Mouse (Mus musculus) stomach, embryonic 14.5 days (tissue): Measurements from ENCODE around the gene Borcs5. TPM values are rescaled to one million over a fixed set of nuclear protein-coding genes. Genes with fewer than 3 reads are reported as not detected.

Experiments
- ATAC-seq: fragments of 200-750 bp; cut with Nextera tagmentation; 2 replicates; pipeline ENCODE4 v1.8.0; 2017; ENCODE audit warnings: low read depth, moderate TSS enrichment; ENCODE audit not compliant: insufficient number of reproducible peaks, insufficient read depth, low FRiP score
- H3K27ac ChIP-seq: fragments of 300-500 bp; sonication (generic); 2 replicates; pipeline ENCODE4 v1.5.1; 2014; ENCODE audit warnings: mild to moderate bottlenecking, low read length, moderate library complexity, mixed read lengths
- H3K27me3 ChIP-seq: fragments of 300-500 bp; sonication (generic); 2 replicates; pipeline ENCODE4 v1.6.1; 2014; ENCODE audit warnings: low read length, control low read depth, mixed read lengths; ENCODE audit not compliant: control insufficient read depth, insufficient read depth
- H3K36me3 ChIP-seq: fragments of 300-500 bp; sonication (generic); 2 replicates; pipeline ENCODE4 v1.6.1; 2014; ENCODE audit warnings: mild to moderate bottlenecking, control low read depth, low read length, moderate library complexity, mixed read lengths; ENCODE audit not compliant: control insufficient read depth, insufficient read depth
- H3K4me1 ChIP-seq: fragments of 300-500 bp; sonication (generic); 2 replicates; pipeline ENCODE4 v1.6.1; 2014; ENCODE audit warnings: low read length, control low read depth, mixed read lengths; ENCODE audit not compliant: control insufficient read depth, insufficient read depth
- H3K4me2 ChIP-seq: fragments of 300-500 bp; sonication (generic); replicated peaks from 2 replicates; pipeline ENCODE4 v1.6.1; 2014; ENCODE audit warnings: low read depth, low read length, control low read depth
- H3K4me3 ChIP-seq: fragments of 300-500 bp; sonication (generic); 2 replicates; pipeline ENCODE4 v1.5.1; 2014; ENCODE audit warnings: low read depth, low read length, control low read depth
- H3K9ac ChIP-seq: fragments of 300-500 bp; sonication (generic); replicated peaks from 2 replicates; pipeline ENCODE4 v1.6.1; 2014; ENCODE audit warnings: low read depth, mild to moderate bottlenecking, control low read depth, low read length, moderate library complexity, mixed read lengths
- H3K9me3 ChIP-seq: fragments of 300-500 bp; sonication (generic); 2 replicates; pipeline ENCODE4 v1.6.1; 2016; ENCODE audit warnings: low read depth, low read length, control low read depth; ENCODE audit not compliant: control insufficient read depth
- WGBS: fragments of 180-500 bp; shearing (Covaris S2); extraction: QIAGEN DNeasy Blood & Tissue Kit; methylation state at CpG from one replicate; pipeline ENCODE4 v1.1.7; 2014; 5-methylcytosine and 5-hydroxymethylcytosine counted together
- polyA plus RNA-seq: library from polyadenylated mRNA; unstranded; fragments of >200 nt; fragmentation: Nextera tagmentation; extraction: Ambion mirVana; gene quantifications from 2 replicates; pipeline ENCODE4 v1.2.1, GENCODE M21; 2014

The Borcs5 gene
- polyA plus RNA-seq, 1 experiment from 2014 or later = 21.1 TPM

GRCm38 (mm10) chr6:134633553-134633952 is 5.8 kb upstream of the Borcs5 start:
- Histone ChIP-seq H3K27ac (no peak overlapping the region), H3K9me3 (no peaks in the 10 kb centered on the region), H3K9ac (no peak overlapping the region), H3K4me2 (no peak overlapping the region), H3K4me1 (0 out of 2 replicates have a peak, but pooled peaks cover 3% of the 10 kb centered on the region), H3K27me3 (no peaks in the 10 kb centered on the region), H3K36me3 (no peaks in the 10 kb centered on the region), H3K4me3 (no peak overlapping the region)
- ATAC-seq = no peak
- WGBS = 82% methylated on average over 8 of the region's 8 CpGs

GRCm38 (mm10) chr6:134636476-134636875 is 2.8 kb upstream of the Borcs5 start:
- H3K4me2 ChIP-seq = no peak overlapping the region
- no peak overlapping the region for H3K9ac ChIP-seq
- 61% methylated on average over 4 of the region's 4 CpGs for WGBS
- no peak overlapping the region for H3K4me3 ChIP-seq
- no peaks in the 10 kb centered on the region for H3K36me3 ChIP-seq
- ATAC-seq = no peak
- no peaks in the 10 kb centered on the region for H3K27me3 ChIP-seq
- peaks cover 5% of the 10 kb centered on the region; the same call in 1 of the 2 replicates for H3K4me1 ChIP-seq
- H3K27ac ChIP-seq = no peak overlapping the region
- no peaks in the 10 kb centered on the region for H3K9me3 ChIP-seq

- Histone ChIP-seq H3K27ac (no peak overlapping the region), H3K27me3 (no peaks in the 10 kb centered on the region), H3K36me3 (no peaks in the 10 kb centered on the region), H3K9ac (no peak overlapping the region), H3K4me3 (no peak overlapping the region), H3K9me3 (no peaks in the 10 kb centered on the region), H3K4me2 (no peak overlapping the region), H3K4me1 (peaks cover 5% of the 10 kb centered on the region; the same call in 1 of the 2 replicates)
- 87% methylated on average over 1 of the region's 1 CpGs for WGBS
- ATAC-seq = no peak
Observed at GRCm38 (mm10) chr6:134639900-134640299, 590 bp downstream of the Borcs5 start.

GRCm38 (mm10) chr6:134640485-134641475 is 1.5 kb downstream of the Borcs5 start:
- Histone ChIP-seq H3K27me3 (no peaks in the 10 kb centered on the region), H3K4me1 (peaks cover 5% of the 10 kb centered on the region; the same call in 1 of the 2 replicates), H3K4me3 (peak overlapping the region; percentile 59), H3K9me3 (no peaks in the 10 kb centered on the region), H3K9ac (peak overlapping the region; percentile 47), H3K36me3 (no peaks in the 10 kb centered on the region), H3K4me2 (peak overlapping the region; percentile 77), H3K27ac (0 out of 2 replicates have a peak overlapping the region, but pooled peaks have one; percentile 6)
- peak; percentile 98 for ATAC-seq
- 1% methylated on average over 65 of the region's 65 CpGs for WGBS

- H3K9me3 ChIP-seq = no peaks in the 10 kb centered on the region
- WGBS = 63% methylated on average over 9 of the region's 9 CpGs
Observed at GRCm38 (mm10) chr6:134641738-134642446, 2.6 kb downstream of the Borcs5 start.

GRCm38 (mm10) chr6:134643296-134643695 is 4.0 kb downstream of the Borcs5 start:
- H3K9ac ChIP-seq = no peak overlapping the region
- no peak for ATAC-seq
- H3K36me3 ChIP-seq = no peaks in the 10 kb centered on the region
- H3K4me1 ChIP-seq = peaks cover 12% of the 10 kb centered on the region; the same call in 1 of the 2 replicates
- H3K9me3 ChIP-seq = no peaks in the 10 kb centered on the region
- no peaks in the 10 kb centered on the region for H3K27me3 ChIP-seq
- no peak overlapping the region for H3K27ac ChIP-seq
- 96% methylated on average over 5 of the region's 5 CpGs for whole genome bisulfite sequencing
- no peak overlapping the region for H3K4me2 ChIP-seq
- H3K4me3 ChIP-seq = no peak overlapping the region

More at GRCm38 (mm10) chr6:134641738-134642446, 2.6 kb downstream of the Borcs5 start:
- H3K27ac ChIP-seq = no peak overlapping the region
- no peaks in the 10 kb centered on the region for H3K36me3 ChIP-seq
- ATAC-seq = no peak
- H3K4me2 ChIP-seq = peak overlapping the region; percentile 77
- H3K4me3 ChIP-seq = peak overlapping the region; percentile 59
- peaks cover 5% of the 10 kb centered on the region; the same call in 1 of the 2 replicates for H3K4me1 ChIP-seq
- no peaks in the 10 kb centered on the region for H3K27me3 ChIP-seq
- peak overlapping the region; percentile 47; the same call in 1 of the 2 replicates for H3K9ac ChIP-seq

- no peak for ATAC-seq
- WGBS = 77% methylated on average over 6 of the region's 6 CpGs
- Histone ChIP-seq H3K9me3 (no peaks in the 10 kb centered on the region), H3K27ac (no peak overlapping the region), H3K27me3 (no peaks in the 10 kb centered on the region), H3K4me3 (no peak overlapping the region), H3K9ac (no peak overlapping the region), H3K36me3 (no peaks in the 10 kb centered on the region), H3K4me1 (peaks cover 6% of the 10 kb centered on the region; the same call in 1 of the 2 replicates), H3K4me2 (no peak overlapping the region)
Observed at GRCm38 (mm10) chr6:134646835-134647234, 7.5 kb downstream of the Borcs5 start.

GRCm38 (mm10) chr6:134647621-134648020 is 8.3 kb downstream of the Borcs5 start:
- no peak for ATAC-seq
- H3K9me3 ChIP-seq = no peaks in the 10 kb centered on the region
- H3K27ac ChIP-seq = no peak overlapping the region; the same call in 1 of the 2 replicates
- H3K4me2 ChIP-seq = 0 out of 2 replicates have a peak overlapping the region, but pooled peaks have one; percentile 3
- H3K4me3 ChIP-seq = no peak overlapping the region
- 19% methylated on average over 5 of the region's 5 CpGs for WGBS
- H3K27me3 ChIP-seq = no peaks in the 10 kb centered on the region
- no peaks in the 10 kb centered on the region for H3K36me3 ChIP-seq
- no peak overlapping the region for H3K9ac ChIP-seq
- peaks cover 6% of the 10 kb centered on the region; the same call in 1 of the 2 replicates for H3K4me1 ChIP-seq
